Mouse (Mus musculus): ENCODE data around the gene Arl8a. TPM values are rescaled to one million over a fixed set of nuclear protein-coding genes. Genes with fewer than 3 reads are reported as not detected.

The Arl8a gene
- total RNA-seq, 2 experiments from 2014 or later = 29.9 to 31.8 TPM

- intact Hi-C loops (cut with DNase I) = no loop called here
- DNase-seq = no peak
These were observed 13.7 kb upstream of the Arl8a start for GRCm38 (mm10) chr1:135132893-135133369.

GRCm38 (mm10) chr1:135133678-135134435, 12.8 kb upstream of the Arl8a start:
- intact Hi-C loops (cut with DNase I) = no loop called here
- no peak for DNase-seq

- intact Hi-C loops (cut with DNase I) = no loop called here
These were observed 11.4 kb upstream of the Arl8a start for GRCm38 (mm10) chr1:135135111-135135787.

GRCm38 (mm10) chr1:135136500-135136899, 10.1 kb upstream of the Arl8a start:
- intact Hi-C loops (cut with DNase I) = loop anchor here (1.0 kb wide), 1 partner anchor 26 kb away; no protein-coding TSS in a partner anchor
- peak; percentile 70 to 81 for DNase-seq

More at GRCm38 (mm10) chr1:135135111-135135787, 11.4 kb upstream of the Arl8a start:
- no peak for DNase-seq

- DNase-seq = no peak
- intact Hi-C loops (cut with DNase I) = no loop called here
These were observed 6.7 kb upstream of the Arl8a start for GRCm38 (mm10) chr1:135139906-135140305.

- intact Hi-C loops (cut with DNase I) = no loop called here
- no peak for DNase-seq
These were observed 4.2 kb upstream of the Arl8a start for GRCm38 (mm10) chr1:135142452-135142851.

GRCm38 (mm10) chr1:135143940-135144339, 2.7 kb upstream of the Arl8a start:
- DNase-seq = no peak
- intact Hi-C loops (cut with DNase I) = no loop called here

- peak; percentile 86 to 90 for DNase-seq
- intact Hi-C loops (cut with DNase I) = no loop called here
These were observed 500 bp downstream of the Arl8a start for GRCm38 (mm10) chr1:135146946-135147701.

- intact Hi-C loops (cut with DNase I) = no loop called here
- DNase-seq = no peak
These were observed 1.1 kb downstream of the Arl8a start for GRCm38 (mm10) chr1:135147702-135148058.

- no peak for DNase-seq
- intact Hi-C loops (cut with DNase I) = no loop called here
These were observed 1.9 kb downstream of the Arl8a start for GRCm38 (mm10) chr1:135148476-135148875.

- no peak for DNase-seq
- intact Hi-C loops (cut with DNase I) = no loop called here
These were observed 2.4 kb downstream of the Arl8a start for GRCm38 (mm10) chr1:135148996-135149395.

GRCm38 (mm10) chr1:135154011-135154410, 7.4 kb downstream of the Arl8a start:
- no peak for DNase-seq
- intact Hi-C loops (cut with DNase I) = loop anchor here (1.0 to 10.0 kb wide), 2 partner anchors 214 to 541 kb away; no protein-coding TSS in a partner anchor

GRCm38 (mm10) chr1:135154411-135154959, 7.9 kb downstream of the Arl8a start:
- DNase-seq = peak; percentile 83 to 87
- intact Hi-C loops (cut with DNase I) = loop anchor here (1.0 to 10.0 kb wide), 2 partner anchors 214 to 540 kb away; no protein-coding TSS in a partner anchor

GRCm38 (mm10) chr1:135156300-135156699, 9.7 kb downstream of the Arl8a start:
- DNase-seq = peak; percentile 83 to 84
- intact Hi-C loops (cut with DNase I) = loop anchor here (10.0 kb wide), 1 partner anchor 539 kb away; no protein-coding TSS in a partner anchor

GRCm38 (mm10) chr1:135158633-135159032, 12.0 kb downstream of the Arl8a start:
- intact Hi-C loops (cut with DNase I) = loop anchor here (10.0 kb wide), 1 partner anchor 536 kb away; no protein-coding TSS in a partner anchor
- no peak for DNase-seq

GRCm38 (mm10) chr1:135159074-135159473, 12.4 kb downstream of the Arl8a start:
- no peak for DNase-seq
- intact Hi-C loops (cut with DNase I) = loop anchor here (10.0 kb wide), 1 partner anchor 536 kb away; no protein-coding TSS in a partner anchor

GRCm38 (mm10) chr1:135159556-135160123, 13.0 kb downstream of the Arl8a start:
- no peak for DNase-seq
- intact Hi-C loops (cut with DNase I) = loop anchor here (10.0 kb wide), 1 partner anchor 535 kb away; no protein-coding TSS in a partner anchor

- no peak for DNase-seq
- intact Hi-C loops (cut with DNase I) = no loop called here
These were observed 13.9 kb downstream of the Arl8a start for GRCm38 (mm10) chr1:135160411-135161050.

GRCm38 (mm10) chr1:135162720-135163119, 16.1 kb downstream of the Arl8a start:
- no peak for DNase-seq
- intact Hi-C loops (cut with DNase I) = no loop called here

- DNase-seq = no peak
- intact Hi-C loops (cut with DNase I) = no loop called here
These were observed 20.8 kb downstream of the Arl8a start, which contains the start of gene Gpr37l1 for GRCm38 (mm10) chr1:135167435-135167834. Gene Gpr37l1, minus strand, starts transcription at chr1:135167681.
